Mouse (Mus musculus): Measurements from ENCODE around the gene Csnk1e. TPM values are rescaled to one million over a fixed set of nuclear protein-coding genes. Genes with fewer than 3 reads are reported as not detected.

The Csnk1e gene
- total RNA-seq, 2 experiments from 2014 or later, result 108 to 111 TPM

DNA sequence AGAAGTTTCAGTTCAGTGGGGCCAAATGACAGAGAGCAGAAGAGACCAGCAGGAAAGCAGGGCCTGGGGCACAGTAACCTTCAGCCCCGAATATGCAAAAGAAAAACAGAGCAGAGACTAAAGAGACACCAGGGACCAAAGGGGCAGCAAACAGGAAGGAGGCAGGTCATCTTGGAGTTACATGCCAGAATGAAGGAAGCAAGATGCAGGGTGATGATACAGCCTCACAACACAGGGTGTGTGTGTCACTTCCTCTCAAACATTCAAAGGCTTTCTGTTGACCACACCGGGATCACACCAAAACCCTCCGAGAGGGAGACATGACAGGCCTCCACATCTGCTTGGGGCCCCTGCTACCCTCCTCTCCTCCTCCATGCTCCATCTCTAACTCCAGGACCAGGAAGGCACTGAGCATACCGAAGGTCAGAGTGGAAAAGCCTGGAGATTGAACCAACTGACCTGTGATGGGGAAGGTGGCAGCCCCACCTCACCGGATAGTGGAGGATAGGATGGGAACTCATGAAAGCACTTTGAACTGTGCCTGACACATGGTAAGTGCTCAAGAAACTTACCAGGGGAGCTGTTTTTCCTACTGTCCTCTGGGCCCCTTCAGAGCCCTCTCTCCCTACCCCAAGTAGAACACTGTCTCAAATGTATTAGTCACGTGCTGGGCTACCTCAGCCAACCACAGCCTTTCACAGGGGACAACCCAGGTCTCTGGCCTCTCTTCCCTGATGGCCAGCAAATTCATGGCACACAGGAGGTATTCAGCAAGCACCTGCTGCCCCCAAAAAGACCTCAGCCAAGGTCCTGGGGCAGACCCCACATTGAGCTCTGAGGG is 55.0 kb downstream of the Csnk1e start:
- no peak for DNase-seq (ENCODE audit: low spot score in 2 of 2)

DNA sequence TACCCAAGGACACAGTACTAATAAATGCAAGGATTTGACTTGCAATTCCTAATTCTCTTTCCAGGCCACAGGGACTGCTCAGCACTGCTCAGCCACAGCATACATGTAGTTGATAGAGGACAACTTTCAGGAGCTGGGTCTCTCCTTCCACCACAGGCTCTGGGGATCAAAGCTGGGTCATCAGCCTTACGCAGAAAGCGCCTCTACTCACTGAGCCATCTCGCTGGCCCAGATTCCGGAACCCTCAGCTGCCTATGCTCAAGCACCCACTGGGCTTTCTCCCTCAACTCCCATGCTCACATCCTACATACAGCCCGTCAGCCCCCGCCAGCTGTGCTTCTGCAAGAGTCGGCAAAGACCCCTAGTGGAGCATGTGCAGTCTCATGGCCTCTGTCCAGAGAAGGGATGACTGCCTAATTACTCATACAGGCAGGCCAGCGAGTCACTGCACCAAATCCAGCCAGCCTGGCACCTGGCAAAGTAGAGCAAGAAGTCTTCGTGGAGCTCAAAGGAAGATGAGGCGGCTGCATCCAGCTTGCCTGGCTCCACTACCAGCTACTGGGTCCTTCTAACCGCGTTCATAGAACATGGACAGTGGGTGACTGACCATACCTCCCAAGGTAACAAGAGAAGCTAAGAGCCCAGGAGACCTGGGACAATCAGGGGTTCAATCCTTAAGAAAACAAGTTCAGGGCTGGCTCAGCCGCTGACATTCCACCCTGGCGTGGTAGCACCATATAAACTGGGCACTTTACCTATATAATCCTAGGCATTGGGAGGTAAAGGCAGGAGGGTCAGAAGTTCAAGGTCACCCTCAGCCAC is 55.9 kb downstream of the Csnk1e start:
- no peak for DNase-seq (ENCODE audit: low spot score in 2 of 2)

- DNase-seq (ENCODE audit: low spot score in 2 of 2), result no peak
These were observed 58.6 kb downstream of the Csnk1e start for GRCm38 (mm10) chr15:79396736-79397135.

- no peak for DNase-seq (ENCODE audit: low spot score in 2 of 2)
These were observed 60.1 kb downstream of the Csnk1e start for GRCm38 (mm10) chr15:79395281-79395680.

GRCm38 (mm10) chr15:79394842-79395241 is 60.5 kb downstream of the Csnk1e start:
- DNase-seq (ENCODE audit: low spot score in 2 of 2), result no peak

GRCm38 (mm10) chr15:79393101-79393500 is 62.3 kb downstream of the Csnk1e start:
- DNase-seq (ENCODE audit: low spot score in 2 of 2), result no peak

GRCm38 (mm10) chr15:79392527-79392926 is 62.8 kb downstream of the Csnk1e start:
- no peak for DNase-seq (ENCODE audit: low spot score in 2 of 2)

DNA sequence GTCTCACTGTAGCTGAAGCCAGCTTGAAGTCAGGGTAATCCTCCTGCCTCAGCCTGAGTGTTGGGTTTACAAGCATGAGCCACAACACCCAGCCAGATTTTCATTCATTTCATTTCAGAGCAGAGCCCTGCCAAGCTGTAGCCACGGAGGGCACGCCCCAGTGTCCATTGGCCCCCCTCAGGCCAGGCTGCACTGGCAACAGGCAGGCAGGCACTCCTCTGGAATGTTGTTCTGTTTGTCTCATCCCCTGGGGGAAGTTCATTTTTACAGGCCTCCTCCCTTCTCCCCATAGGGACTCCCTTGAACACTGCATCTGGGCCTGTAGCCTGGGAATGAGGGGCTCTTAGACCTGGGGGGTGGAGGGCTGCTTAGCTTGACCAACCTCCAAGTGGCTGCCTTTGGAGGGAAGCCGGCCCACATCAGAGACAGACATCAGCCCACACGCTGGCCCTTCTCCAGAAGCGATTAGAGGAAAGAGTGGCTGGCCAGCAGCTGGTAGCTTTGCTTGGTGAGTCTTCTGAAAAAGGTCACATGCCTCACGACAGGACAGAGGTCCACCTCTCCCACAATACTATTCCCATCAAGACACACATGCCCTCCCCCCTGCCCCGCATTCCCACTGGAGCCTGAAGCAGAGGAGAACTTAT is 63.8 kb downstream of the Csnk1e start:
- DNase-seq (ENCODE audit: low spot score in 2 of 2), result peak in 1 of 2 experiments; percentile 26

DNA sequence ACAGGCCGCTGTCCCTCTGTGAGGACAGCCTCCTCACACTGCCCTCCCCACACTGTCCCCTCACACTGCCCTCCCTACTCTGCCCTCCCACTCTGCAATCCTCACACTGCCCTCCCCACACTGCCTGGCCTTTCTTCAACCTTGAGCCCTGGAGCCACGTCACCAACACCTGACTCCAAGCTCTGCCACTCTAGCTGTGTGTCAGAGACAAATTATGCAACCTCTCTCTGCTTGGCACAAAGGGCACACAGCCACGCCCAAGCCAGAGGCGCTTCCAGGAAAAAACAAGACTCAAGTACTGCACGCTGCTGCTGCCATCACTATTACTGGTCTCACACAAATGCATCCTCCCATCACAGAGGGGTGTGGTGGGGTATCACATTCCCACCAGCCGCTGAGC is 64.9 kb downstream of the Csnk1e start:
- peak in 1 of 2 experiments; percentile 43 for DNase-seq (ENCODE audit: low spot score in 2 of 2)

DNA sequence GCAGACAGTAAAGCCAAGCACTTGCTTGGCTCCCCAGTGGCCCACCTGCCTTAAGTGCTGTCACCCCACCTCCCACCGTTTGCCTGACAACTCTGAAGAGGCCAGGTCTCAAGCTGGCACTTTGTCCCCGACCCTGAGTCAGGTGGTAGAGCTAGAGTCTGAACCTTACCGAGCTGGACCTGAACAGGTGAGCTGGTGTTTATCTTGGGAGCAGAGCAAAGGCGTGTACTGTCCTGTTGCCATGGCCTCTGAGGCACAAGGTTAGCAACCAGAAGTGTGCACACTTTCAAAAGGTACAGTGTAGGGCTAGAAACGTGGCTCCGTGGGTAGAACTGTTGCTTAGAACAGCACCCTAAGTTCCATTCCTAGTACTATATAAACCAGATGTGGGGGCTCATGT is 67.2 kb downstream of the Csnk1e start:
- DNase-seq (ENCODE audit: low spot score in 2 of 2), result no peak

GRCm38 (mm10) chr15:79387611-79388010 is 67.8 kb downstream of the Csnk1e start:
- DNase-seq (ENCODE audit: low spot score in 2 of 2), result no peak

DNA sequence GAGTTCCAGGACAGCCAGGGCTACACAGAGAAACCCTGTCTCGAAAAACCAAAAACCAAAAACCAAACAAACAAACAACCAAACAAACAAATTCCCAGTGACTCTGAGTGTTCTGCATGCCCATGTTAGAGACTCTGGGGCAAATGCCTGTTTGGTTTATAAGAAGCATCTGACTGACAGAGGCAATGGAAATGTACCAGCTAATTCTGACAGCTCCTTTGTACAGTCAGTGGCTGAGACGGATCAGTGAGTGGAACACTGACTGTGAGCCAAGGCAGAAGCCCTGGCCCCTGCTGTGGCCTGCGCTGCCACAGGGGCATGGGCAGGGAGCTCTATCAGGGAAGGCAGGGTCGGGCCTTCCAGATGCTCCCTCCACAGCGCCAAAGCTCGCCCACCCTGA is 68.3 kb downstream of the Csnk1e start:
- no peak for DNase-seq (ENCODE audit: low spot score in 2 of 2)

- no peak for DNase-seq (ENCODE audit: low spot score in 2 of 2)
These were observed 73.7 kb downstream of the Csnk1e start for GRCm38 (mm10) chr15:79381644-79382043.

- peak; percentile 34 to 51 for DNase-seq (ENCODE audit: low spot score in 2 of 2)
These were observed 74.6 kb downstream of the Csnk1e start for GRCm38 (mm10) chr15:79380468-79381444.

- no peak for DNase-seq (ENCODE audit: low spot score in 2 of 2)
These were observed 75.7 kb downstream of the Csnk1e start for GRCm38 (mm10) chr15:79379658-79380057.

DNA sequence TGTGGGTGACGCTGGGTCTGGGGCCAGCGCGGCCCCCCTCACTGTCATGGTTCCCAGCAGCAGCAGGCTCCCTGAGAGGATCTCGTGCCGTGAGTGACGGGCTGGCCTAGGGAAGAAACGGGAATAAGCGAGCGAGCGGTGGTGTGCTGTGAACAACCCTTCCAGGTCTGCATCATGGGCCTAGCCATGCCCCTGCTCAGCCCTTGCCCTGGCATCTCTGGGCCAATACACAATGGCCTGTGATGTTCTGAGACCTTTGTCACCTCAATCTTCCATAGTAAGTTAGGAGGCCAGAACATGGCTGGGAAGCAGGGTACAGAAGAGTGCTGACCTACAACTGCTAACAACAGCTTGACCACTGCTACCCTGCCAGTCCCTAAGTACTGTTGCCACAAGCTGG is 76.8 kb downstream of the Csnk1e start:
- DNase-seq (ENCODE audit: low spot score in 2 of 2), result no peak

- DNase-seq (ENCODE audit: low spot score in 2 of 2), result no peak
These were observed 77.7 kb downstream of the Csnk1e start for GRCm38 (mm10) chr15:79377681-79378080.

- DNase-seq (ENCODE audit: low spot score in 2 of 2), result no peak
These were observed 80.6 kb downstream of the Csnk1e start for GRCm38 (mm10) chr15:79374760-79375159.

GRCm38 (mm10) chr15:79370281-79370843 is 85.0 kb downstream of the Csnk1e start:
- no peak for DNase-seq (ENCODE audit: low spot score in 2 of 2)
